Mouse (Mus musculus): ENCODE data around the gene Gm26897.
A peak's percentile ranks its signal among the peaks of the same experiment; 100 is the strongest.

Gm26897 gene

DNA sequence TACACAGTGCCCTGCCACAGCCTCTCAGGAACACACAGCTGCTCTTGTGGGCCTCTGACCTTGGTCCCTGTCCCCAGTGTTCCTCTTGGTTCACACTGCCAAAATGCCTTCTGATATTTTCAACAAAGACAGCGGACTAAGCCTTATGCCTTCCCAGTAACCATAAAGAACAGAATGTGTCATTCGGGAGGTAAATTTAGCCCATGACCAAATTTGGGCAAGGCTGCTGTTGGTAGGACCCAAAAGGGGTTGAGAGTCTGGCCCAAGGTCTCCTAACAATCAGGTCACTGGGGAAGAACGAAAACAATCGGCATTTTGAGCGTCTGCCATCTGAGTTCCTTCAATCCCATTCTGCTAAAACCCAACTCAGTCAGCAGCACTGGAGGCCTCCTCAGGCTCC, 15.9 kb downstream of the Gm26897 start:
- no peak for DNase-seq (ENCODE audit: low read depth, low spot score)

DNA sequence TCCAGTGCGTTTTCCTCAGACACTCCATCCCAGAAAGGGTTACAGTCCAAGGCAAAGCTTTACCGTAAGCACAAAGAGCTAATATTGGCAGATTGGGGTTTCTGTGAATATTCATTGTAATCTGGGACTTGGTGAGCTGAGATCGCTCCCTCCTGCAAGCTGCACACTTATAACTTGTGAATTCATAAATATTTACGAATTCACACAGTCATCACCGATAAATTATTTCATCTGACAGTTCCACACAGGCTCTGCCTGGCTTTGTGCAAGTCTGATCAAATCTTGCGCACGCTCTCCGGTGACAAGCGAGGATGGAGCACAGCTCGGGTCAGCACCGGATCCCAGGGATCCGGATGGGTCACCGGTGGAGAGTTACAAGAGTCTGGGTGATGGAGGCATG, 16.4 kb downstream of the Gm26897 start:
- DNase-seq (ENCODE audit: low read depth, low spot score): no peak

DNA sequence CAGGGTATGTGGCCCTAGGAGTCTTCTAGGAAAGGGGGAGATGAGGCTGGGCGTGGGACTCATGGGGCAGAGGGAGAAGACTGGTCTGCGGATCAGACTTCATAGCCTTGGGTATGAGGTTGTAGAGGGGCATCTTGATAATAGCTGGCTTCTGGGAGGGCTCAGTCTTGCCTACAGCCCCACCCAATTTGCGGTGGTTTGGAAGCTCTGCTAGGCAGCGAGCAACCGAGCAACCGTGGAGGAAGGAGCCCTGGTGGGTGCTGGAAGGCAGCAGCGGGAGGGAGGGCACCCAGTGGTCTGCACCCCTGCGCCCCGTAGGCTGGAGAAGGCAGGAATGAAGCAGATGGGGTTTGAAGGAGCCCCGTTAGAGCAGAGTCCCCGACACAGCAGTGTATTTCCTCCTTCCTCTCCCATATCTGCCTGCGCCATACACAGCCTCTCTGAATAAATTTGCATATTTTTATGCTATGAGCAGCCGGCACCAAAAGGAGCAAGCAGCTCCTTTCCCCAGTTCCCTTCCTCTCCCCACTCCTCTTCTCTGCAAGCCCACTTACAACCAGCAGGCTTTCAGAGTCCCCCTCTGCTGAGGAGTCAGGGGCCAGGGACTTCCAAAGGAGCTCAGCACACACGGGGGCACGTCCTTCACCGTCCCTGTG, 20.9 kb downstream of the Gm26897 start:
- DNase-seq (ENCODE audit: low read depth, low spot score): no peak

DNA sequence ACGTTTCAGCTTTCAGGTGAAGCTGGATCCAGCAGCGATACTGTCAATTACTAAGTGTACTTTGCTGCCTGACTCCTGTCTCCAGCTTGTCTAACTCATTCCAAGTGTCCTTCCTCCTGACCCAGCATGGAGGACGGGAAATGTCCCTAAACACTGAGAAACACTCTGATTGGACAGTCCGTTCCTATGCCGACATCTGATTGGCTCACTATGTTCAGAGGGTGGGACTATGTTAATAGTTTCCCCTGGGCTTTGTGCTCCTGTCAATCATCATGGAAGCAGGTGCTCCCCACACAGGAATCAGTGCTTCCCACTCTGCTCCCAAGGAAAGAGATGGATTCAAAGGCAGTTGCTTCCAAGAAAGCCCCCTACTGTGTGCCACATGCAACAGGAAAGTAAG, 21.6 kb downstream of the Gm26897 start:
- DNase-seq (ENCODE audit: low read depth, low spot score): peak; percentile 87

DNA sequence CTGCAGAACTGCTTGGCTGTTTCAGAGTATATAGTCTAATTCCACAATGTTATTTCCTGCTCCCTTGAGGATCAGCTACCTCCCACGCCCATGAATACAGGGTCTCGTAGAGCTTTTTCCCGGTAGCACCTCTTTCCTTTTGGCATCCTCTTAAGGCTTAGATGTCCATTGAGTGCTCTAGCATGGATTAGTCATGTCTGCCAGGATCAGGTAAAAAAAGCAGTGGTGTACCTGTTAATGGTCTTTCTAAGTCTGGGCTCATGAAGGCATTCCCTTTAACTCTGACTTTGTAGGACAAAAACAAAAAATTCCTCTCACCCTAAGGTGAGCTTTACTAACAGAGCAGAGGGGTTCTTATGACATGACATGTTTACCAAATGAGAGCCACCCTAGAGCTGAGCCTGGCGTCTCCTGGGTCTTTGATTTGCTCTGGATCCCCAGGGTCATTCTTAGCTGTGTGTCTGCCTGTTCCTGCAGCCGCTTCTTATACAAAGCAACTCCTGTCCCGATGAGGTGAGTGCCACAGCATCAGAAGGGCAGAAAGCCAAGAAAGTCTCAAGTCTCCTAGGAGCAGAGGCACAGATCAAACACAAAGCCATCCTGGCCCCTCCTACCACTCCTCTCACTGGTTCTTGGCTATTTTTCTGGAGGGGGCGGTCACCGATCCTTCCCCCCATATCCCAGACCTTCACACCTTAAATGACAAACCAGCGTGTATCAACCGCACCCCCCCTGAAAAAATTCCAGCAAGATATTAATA, 27.2 kb downstream of the Gm26897 start:
- DNase-seq (ENCODE audit: low read depth, low spot score): peak; percentile 54

DNA sequence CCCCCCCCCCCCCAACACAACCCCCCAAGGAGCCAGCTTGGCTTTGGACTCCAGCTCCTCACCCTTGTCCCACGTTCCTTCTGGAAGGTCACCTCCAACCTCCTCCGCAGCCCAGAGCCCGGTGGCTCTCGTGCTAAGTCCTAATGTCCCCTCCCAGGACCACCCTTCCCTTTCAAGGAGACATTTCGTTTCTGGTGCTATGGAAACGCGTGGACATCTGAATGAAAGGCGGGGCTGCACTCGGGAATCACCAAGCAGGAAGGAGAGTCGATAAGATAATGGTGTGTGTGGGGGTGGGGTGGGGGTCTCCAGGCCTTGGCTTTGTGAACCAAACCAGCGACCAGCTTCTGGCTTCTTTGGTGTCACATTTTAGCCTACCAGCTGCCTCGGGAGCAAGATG, 27.9 kb downstream of the Gm26897 start:
- peak; percentile 87 for DNase-seq (ENCODE audit: low read depth, low spot score)

DNA sequence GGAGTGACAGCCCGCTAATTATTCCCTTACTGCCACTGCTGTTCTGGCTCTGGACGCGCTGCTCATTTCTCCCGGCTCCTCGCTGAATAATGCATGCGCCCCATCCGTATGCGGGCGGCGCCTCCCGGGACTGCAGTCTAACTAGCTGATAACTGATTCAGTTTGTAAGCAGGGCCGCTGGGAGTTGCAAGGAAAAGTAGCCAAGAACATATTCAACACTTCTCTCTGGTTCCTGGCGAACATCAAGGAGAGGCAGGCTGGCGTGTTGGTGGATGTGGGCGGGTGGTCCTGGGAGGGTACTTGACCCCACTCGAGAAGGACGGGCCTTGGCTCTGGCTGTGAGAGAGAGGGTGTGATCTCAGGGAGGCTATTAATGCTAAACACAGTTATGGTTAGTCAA, 28.4 kb downstream of the Gm26897 start:
- DNase-seq (ENCODE audit: low read depth, low spot score): peak; percentile 66

DNA sequence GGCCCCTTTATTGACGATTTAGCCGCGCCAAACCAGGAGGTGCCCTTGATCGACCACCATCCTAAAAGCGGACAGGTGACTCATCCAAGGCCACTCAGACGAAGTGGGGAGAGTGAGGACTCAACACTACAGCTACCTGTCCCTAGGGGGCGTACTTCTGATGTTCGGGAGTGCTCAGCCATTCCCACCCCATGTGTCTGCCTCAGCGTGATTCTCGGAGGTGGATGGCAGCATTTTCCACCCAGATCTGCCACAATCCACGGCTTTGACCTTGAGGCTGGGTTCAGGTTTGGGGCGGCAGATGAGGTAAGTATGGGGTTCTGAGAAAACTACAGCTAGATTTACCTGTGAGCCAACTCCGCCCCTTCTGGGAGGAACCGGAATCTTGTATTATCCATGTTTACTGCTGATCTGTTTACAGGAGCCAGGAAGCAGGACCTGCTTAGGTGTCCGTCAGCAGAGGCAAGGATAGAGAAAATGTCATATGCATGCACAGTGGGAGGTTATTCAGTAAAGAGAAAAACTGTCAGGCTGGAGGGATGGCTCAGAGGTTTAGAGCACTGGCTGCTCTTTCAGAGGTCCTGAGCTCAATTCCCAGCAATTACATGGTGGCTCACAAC, 32.1 kb downstream of the Gm26897 start:
- DNase-seq (ENCODE audit: low read depth, low spot score): peak; percentile 75

DNA sequence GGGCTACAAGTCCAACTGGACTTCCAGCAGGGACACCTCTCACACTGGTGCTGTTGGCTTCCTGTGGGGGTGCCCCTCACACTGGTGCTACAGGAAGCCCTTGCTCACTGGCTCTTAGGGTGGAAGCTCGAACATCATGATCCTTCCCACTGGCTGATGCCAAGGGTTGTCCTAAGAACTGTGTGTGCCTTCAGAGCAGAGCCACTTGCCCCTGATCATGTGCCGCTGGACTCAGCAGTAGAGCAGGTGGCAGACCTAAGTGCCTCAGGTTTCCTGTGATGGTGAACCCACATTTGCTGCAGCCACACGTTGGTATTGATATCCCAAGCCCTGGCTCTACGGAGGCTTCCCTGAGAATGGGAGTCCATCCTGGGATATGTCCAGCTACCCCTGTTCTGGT, 33.0 kb downstream of the Gm26897 start:
- no peak for DNase-seq (ENCODE audit: low read depth, low spot score)

DNA sequence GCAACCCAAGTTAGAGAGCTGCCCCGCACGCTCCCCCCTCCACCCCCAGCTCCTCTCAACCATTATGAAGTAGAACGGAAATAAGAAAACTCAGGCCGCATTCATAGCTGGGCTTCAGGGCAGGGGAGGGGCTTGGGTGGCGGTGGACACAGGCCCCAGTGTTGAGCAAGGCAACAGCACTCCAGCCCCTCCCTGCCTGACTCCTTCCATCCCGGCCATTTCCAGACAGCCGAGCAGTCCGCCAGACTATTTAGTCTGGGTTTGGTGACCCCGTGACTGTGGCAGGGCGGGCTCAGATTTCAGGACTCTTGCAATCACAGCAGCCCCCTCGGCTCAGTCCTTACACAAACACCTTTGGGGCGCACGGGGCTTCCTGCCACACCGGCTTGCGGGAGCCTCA, 36.5 kb downstream of the Gm26897 start:
- DNase-seq (ENCODE audit: low read depth, low spot score): peak; percentile 36

DNA sequence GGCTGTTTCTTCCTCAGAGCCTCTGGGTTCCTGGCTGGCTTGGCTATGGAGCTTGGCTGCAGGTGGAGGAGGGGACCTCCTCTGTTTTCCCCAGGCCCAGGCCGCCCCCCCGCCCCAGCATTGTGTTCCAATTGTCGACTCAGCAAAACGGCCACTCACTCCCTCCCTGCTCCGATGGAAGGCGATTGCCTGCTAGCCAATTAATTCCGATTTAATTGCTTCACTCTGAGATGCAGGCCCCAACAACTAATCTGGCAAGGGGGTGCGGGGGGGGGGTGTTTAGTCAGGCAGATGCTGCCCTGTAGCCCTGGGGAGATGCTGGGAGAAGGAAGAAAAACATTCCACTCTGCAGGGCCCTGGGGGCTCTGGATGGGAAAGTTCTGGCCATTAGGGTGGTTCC, 38.4 kb downstream of the Gm26897 start:
- no peak for DNase-seq (ENCODE audit: low read depth, low spot score)

DNA sequence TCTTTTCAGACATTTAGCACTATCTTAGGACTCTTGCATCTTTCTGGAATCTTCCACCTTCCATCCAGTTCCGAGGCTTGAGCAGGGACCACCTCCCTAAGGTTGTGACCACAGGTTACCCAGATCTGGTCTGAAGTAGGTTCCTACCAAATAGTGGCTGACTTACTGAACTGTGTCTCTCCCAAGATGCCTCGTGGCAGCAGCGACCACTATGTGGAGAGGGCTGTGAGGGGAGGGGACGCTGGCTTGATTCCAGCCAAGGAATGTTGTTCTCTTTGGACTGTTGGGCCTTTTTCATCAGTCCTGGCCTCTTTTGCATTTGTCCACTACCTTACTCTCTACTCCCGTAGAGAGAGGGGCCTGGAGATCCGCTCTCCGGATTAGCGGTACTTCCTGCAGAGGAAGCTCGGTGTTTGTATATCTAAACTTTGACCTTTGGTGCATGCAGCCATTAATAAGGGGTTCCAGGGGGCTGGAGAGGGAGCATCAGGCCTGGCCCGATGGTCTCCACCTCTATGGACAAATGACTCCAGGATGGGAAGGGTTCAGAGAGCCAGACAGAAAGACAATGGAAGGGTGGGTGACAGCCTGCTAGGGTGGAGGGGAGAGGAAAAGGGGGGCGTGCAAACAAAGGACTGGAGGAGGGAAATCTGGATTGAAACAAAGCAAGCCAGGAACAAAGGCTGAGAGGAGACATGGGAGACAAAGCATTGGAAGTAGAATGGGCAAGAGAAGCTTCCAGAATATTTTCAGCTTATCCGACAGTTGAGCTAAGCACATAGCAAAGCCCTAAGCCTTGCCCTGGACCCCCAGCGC, 39.1 kb downstream of the Gm26897 start:
- no peak for DNase-seq (ENCODE audit: low read depth, low spot score)

DNA sequence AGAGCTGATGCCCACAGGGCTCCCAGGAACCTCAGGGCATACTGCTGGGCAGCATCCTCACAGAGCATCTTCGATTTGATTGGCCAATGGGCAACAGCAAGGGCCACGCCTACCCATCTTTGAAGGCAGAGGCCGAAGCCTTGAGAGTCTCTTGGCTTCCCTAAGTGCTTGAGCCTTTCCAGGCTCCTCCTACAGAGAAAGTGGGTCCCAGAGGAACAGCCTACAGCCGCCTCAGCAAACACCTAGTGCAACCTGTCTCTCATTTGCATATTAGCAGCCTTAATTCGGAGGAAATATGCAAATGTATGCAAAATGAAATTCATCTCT, 39.6 kb downstream of the Gm26897 start:
- peak; percentile 42 for DNase-seq (ENCODE audit: low read depth, low spot score)

DNA sequence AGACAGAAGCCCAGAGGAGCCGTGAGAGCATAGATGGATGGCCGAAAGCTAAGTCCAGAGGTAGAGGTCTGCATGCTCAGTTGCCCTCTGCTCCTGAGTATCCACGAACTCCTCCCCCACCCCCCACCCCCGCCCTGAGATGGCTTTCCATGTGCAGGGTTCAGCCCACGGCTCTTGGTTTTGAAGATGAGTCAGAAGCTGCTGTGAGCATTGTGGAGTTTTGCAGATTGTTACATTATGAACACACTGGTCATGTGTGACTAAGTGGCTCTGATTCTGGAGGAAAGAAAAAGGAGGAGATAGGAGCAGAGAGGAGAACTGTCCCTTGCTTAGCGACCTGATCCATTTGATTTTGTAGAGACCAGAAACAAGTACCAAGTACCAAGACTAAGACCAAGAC, 42.5 kb downstream of the Gm26897 start:
- no peak for DNase-seq (ENCODE audit: low read depth, low spot score)

DNA sequence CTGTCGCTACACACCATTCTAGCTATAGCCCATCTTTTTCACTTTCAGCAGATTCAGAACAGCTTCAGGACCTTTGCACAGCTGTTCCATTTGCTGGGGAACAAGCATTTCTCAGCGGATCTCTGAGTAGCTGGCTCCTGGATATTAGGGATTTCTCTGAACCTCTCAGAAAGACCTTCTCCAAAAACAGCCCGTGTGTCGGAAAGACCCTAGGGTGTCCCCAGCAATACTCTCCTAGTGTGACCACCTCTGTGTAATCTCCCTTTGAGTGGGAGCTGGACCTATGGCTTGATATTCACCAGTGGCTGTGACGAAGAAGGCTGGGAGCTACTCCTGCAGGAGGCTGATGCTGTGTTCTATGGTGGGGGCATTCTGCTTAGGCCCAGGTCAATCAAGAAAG, 44.4 kb downstream of the Gm26897 start:
- no peak for DNase-seq (ENCODE audit: low read depth, low spot score)

DNA sequence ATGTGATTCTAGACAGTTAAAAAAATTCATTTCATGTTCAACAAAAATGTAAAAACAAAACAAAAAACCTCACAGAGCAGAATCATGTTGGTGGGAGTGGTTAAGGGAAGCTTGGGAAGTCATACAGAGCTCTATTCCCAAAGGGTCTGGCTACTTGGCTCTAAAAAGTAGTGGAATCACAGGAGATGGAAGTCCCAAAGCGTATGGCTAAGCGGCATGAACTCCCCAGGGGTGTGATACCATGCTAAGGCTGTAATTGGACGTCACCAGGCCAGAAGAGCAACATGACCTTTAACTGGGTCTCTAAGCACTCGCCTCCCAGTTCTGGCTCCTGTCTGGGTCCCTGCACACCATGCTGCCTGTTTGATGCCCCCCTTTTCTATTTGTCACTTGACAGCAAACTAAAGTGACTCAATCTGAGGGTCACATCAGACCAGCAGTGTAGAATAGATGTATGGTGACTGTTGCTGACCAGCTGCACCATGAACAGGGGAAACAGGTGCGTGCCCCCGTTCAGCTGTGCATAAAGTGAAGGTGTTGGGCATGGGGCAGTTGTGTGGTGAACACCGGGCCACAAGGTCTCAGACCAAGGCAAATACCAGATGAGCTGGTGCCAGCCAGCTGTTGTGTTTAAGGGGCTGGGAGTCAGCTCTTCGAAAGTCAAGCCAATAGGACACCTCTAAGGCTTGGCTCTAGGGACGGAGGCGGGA, 46.2 kb downstream of the Gm26897 start:
- DNase-seq (ENCODE audit: low read depth, low spot score): no peak

Data from ES-CJ7 (cell line).